Mouse (Mus musculus) thymus, adult 18-20 months (tissue): Measurements from ENCODE around the gene Naaladl1.
"Not testable (repeated sequence)": the region's sequence is repeated elsewhere in the genome, so short reads cannot be mapped to it uniquely, and the experiment has no call there.

Experiments used
- DNase-seq, 2 experiments: peaks; one replicate each; pipeline ENCODE4 v3.0.0; 2022; ENCODE audit warnings: mixed read lengths in 2 of 2

Naaladl1 gene

DNA sequence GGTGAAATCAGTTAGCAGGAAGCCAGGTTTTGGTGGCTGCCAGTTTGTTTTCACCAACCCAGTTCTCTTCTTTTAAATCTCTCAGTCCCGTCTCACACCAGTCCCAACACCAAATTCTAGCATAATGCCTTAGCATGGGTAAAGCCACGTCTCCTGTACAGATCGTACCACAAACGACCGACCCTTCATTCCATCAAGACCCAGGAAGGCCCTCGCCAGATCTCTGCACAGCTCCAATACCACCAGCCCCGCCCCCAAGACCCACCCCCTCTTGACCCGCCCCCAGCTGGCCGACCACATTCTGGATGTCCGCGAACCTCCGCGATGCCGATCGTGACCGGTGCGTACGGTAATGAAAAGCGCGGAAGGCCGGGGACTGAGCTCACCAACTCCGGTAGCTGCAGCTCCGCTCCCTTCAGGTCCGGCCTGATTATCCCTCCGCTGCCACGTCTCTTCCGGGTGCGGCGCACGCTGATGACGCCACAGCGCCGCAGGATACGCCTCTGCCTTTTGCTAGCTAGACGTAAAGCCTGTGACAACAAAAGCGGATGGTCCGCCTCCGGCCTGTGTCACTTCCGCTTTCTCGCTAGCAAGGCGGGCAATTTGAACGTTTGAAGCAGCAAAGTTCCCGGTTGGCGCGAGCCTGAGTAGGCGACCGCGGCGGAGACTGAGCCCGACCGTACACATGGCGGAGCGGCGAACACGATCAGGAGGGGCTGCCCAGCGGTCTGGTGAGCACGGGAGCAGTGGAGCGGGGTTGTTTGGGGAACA is 20.9 kb upstream of the Naaladl1 start, which contains the start of the genes Zfpl1 and Cdca5:
Gene Zfpl1, minus strand, starts transcription at position 479 of the 771 bp plus-strand sequence.
Gene Cdca5, plus strand, starts transcription at position 506 of the 771 bp plus-strand sequence.
- peak; percentile 93 to 95 for DNase-seq

DNA sequence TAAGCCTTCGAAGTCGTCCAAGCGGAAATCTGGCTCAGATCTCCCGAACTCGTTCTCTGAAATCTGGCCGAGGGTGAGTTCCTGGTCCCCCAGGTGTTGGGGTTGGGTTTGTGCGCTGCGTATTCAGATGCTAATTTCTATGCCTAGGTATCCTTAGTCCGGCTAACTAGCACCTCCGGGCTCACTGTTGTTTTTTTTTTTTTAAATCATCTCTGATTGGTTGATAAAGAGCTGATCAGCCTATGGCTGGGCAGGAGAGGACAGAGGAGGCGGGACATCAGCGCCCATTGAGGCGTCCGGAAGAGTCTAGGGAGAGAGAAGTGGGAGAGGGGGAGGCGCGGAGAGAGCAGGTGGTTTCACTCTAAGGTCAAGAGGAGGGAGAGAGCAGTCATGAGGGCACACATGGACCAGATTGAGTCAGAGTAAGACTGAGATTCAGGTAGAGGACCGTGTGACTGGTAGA is 20.1 kb upstream of the Naaladl1 start:
- peak in 1 of 2 experiments; percentile 60 for DNase-seq

DNA sequence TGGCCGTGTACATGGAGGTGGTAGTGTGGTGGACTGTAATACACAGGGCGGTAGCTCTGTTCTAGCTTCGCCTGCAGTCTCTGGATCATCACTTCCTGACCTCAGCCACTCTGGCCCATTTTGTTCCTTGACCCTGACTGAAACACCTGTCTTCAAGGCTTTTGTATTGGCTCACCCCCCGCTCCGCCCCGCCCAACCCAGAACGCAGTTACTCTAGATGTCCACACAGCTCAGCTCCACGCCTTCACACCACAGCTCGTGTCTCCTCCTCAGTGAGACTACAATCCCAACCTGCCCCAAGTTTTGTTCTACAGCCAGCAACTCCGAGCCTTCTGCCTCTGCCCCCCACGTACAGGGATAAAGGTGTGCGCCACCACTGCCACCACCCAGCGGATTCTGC is 16.7 kb upstream of the Naaladl1 start:
- DNase-seq: no peak

DNA sequence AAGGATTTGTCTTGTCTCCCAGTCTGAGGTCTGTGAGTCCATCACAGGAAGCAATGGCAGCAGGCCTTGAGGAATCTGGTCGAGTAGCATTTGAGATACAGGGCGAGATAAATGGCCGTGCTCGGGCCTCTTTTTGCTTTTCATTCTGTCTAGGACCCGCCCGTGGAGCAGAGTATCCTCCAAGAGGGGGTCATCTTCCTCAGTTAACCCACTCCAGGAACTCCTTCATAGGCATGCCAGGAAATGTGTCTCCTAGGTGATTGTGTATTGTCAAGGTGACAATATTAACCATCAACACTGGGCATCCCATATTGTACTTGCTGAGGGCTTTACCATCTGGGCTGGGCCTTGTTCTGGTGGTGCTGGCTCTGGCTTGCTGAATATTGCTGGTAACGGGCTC is 11.5 kb upstream of the Naaladl1 start, which contains the start of gene AC131692.1:
Gene AC131692.1, plus strand, starts transcription at position 301 of the 400 bp plus-strand sequence.
- DNase-seq: no peak

DNA sequence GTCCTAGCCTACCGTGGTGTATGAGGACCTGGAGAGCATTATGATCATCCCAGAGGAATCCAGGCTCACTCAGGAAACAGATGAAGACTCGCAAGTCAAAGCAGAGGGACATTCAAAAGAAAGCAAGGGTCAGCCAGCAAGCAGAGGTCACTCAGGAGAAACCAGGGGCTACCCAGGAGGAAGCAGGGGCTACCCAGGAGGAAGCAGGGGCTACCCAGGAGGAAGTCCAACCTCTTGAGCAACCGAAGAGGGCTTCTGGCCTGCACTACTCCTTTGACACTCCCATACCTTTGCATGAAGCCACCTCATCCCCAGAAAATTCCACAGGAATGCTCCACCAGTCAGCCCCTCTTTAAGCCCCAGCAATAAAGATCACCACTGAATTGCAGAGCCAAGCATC is 7.7 kb upstream of the Naaladl1 start:
- no peak for DNase-seq

DNA sequence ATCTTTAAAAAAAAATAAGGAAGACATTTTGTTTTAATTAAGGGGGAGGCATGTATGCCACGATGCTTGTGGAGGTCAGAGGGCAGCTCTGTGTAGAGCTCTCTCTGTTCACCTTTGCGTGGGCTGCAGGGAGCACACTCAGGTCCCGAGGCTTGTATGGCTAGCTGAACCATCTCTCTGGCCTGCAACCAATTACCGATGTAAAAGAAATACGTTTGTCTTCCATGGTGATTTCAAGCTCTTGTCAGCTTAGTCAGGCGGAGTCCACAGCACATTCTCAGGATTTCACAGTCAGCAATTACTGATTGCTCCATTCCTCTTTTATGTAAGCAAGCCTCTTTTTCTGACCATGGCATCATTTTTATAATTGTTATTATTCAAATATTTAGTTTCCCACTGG is 4.4 kb upstream of the Naaladl1 start:
- no peak for DNase-seq

DNA sequence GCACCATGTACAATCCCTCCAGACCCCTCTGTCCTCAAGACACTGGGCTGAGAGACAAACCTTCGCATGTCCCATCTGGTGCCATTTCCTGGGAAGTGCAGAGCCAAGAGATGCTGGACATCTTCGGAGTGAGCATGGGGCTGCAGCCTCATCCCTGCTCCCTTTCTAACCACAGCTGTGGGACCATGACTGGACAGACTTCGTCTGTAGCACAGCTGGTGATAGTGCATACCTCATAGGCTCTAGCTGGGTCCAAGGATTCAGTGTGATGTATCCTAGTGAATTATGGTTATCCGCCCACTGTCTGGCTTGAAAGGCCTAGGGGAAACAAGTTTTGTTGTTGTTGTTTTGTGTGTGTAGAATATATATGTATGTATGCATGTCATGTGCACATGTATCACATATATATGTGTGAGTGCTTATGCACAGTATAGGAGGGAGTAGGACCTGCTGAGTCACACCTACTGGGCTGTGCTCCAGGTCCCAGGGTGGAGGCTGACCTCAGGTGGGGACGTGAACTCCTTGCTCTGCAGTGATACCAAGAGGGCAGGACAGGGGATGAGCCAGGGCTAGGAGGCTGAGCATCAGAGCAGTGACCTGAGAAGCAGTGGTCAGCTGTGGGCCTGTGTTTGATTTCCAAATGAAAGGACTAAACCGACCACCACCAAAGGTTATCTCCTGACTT is 3.3 kb upstream of the Naaladl1 start:
- DNase-seq: no peak

DNA sequence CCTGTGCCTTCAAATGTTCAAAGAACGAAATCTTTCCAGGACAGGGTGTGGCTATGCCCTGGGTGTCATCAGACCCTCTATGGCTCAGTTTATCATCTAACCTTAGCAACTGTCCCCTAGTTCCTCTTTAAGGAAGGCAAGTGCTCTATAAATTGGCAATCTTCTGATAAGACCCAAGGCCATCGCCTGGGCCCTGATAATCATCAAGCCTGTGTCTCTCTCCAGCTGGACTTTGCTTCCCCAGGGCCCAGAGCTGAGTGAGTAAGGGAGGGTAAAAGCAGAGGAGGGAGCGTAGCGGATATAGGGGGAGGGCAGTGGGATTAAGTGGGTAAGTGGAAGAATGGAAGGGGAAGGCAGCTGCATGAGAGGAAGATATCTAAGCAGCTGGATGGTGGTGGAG is 1.1 kb upstream of the Naaladl1 start:
- DNase-seq: no peak

DNA sequence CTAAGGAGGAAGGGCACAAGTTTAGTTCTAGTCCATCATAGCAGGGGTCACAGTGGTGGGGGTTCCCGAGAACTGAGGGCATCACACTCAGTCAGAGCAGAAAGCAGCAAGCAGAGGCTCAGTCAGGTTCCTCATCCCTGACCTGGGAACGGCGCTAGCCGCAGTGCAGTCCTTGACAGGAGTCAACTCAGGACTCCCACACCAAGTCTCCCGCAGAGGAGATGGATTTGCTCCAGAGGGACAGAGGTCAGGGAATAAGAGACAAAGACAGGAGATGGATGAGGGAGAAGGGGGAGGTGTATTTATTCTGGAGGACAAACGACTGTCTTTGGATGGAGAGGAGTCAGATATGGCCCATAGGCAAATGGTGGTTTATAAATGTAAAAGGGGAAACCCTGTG is 7.5 kb downstream of the Naaladl1 start:
- DNase-seq: no peak

DNA sequence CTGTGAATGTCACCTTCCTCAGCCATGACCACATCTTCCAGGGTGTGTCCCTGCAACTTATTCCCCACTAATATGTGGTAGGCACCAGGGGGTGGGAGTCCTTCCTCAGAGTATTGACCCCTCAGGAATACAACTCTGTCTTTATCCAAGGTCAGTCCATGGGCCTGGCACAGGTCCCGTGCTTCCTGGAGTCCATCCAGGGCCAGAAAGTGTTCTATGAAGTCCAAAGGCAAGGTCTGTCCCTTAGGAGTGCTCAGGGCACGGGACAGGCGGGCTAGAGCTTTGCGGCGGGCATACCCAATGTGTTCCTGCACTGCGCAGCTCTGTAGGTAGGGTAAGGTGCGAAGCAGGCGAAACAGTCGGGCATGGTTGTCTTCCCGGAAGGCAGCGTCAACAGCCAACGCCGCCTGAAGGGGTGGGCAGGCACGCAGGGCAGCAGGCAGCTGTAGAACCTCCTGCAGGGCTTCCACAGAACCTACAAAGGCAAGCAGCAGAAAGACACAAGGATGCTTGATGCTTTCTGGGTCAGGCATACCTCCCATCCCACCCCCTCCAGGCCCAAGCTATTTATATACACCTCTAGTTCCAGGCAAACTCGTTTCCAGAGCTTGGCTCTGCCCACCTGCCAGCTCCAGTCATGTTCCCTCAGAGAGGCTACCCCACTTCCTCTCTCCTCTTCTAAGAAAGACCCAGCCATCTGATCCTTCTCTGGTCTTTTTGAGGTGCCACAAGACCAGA is 10.7 kb downstream of the Naaladl1 start:
- DNase-seq: no peak

DNA sequence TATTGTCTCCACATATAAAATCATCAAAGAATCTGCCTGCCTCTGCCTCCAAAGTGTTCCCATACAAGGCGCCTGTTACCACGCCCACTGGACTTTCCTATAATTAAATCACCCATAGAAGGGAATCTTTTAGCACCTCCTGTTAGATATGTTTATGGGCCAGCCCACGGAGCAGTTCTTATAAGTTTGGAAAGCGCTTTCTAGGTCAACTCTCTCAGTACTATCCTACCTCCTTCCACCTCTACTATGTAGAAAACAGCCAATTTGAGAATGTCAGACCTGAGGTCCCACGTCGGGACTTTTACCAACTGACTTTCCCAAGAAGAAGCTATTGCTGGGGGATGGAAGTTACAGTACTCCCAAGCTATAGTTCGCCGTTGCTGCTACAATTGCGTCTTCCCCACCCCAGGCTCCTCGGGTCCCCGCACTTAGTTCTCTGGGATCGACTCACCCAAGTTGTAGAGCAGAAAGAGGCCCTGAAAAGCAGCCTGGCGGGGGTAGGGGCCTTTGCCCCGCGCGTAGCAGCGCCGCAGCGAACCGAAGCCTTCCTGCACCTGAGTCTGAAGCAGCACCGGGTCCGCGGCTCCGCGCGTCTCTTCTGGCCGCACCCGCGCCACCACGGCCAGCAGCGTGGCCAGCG is 11.9 kb downstream of the Naaladl1 start:
- peak in 1 of 2 experiments; percentile 24 for DNase-seq

DNA sequence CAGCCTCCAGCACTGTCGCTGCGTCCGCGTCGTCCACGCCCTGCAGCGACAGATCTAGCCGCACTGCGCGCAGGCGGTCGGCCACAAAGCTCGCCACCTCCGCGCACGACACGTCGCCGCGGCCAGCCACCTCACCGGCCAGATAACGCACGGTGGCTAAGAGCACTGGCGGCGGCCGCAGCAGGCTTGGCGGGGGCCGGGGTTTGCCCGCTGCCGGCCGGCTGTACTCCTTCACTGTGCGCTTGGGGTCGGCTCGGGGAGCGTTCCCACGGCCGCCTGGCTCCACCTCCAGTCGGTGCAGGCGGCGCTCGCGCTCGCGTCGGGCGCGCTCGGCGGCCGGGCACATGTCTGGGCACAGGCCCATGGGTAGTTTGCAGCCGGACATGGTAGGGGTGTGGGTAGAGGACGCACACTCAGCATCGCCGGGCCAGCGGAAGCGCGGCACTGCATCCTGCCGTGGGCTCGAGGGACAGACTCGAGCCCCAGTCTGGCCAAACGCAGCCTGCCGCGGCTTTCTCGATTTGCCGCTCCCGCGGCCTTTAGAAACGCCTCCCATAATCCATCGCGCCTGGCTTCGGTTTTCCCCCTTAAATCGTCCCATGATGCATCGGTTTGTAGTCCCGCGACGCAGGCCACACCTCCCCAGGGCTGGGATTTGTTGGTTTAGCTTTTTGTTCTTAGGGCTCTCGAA is 12.5 kb downstream of the Naaladl1 start, which contains the start of gene Sac3d1:
Gene Sac3d1, minus strand, starts transcription at position 665 of the 691 bp plus-strand sequence.
- peak; percentile 81 to 86 for DNase-seq

DNA sequence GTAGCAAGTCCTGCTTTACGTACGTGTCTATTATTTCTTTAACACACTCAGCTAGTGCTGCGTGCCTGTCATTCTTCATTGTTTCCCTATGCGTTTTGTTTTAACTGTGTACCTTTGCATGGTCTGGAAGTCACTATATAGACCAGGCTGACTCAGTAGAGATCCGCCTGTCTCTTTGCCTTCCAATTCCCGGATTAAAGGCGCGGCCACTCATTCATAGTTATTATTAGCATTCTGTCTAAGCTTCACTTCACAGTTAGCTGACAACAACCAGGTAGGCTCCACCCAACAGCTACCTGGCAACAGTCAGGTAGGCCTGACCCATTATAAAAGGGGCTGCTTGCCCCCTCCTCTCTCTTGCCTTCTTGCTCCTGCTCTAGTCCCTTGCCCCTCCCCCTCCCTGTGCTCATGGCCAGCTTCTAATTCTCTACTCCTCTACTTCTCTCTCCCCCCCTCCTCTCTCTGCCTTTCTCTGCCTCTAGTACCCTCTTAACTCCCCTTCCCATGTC is 13.1 kb downstream of the Naaladl1 start:
- DNase-seq: no peak

DNA sequence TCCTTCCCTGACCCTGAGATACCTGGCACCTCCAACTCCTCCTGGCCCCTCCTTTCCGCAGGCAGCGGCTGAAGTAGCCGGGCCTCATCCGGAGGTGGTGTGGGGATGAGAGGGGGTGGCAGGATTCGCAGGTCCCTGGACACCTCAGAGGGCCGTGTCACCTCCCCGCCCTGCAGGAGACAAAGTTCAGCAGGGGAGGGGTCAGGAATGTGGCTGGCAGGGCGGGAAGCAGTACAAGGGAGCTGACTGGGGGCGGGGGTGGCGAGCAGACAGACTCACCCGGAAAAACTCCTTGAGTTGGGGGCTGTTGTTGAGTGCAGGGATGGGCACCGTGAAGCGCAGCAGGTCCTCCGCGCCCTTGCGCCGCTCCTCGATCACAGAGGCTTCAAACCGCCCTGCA is 16.2 kb downstream of the Naaladl1 start:
- DNase-seq: no peak

DNA sequence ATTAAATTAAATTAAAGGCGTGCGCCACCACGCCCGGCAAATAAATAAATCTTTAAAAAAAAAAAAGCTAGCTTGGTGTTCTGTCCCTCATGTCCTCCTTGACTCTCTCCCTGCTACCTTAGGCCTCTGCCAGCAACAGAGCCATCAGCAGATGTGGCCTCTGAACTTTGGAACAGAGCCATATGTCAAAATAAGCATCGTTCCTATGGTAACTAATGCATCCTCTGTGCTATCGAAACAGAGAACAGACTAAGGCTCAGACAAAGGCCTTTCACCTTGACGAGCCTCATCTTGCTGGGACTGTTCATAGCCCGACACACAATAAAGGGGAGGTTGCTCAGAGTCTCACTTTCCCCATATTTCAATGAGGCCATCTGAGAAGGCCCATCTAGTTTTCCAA is 17.7 kb downstream of the Naaladl1 start:
- DNase-seq: no peak

DNA sequence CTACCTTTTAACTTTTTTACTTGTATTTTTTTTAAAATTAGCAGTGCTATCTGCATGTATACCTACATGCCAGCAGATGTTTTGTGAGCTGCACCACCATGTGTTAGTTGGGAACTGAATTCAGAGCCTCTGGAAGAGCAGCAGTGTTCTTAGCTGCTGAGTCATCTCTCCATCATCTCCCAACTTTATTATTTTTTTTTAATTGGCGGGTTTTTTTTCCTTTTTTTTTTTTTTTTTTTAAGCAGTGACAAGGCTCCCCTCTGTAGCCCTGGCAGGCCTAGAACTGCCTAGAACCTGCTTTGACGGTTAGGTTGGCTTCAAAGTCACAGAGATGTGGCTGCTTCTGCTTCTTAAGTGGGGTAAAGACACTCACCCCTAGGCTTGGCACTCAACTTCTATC is 19.3 kb downstream of the Naaladl1 start:
- no peak for DNase-seq

DNA sequence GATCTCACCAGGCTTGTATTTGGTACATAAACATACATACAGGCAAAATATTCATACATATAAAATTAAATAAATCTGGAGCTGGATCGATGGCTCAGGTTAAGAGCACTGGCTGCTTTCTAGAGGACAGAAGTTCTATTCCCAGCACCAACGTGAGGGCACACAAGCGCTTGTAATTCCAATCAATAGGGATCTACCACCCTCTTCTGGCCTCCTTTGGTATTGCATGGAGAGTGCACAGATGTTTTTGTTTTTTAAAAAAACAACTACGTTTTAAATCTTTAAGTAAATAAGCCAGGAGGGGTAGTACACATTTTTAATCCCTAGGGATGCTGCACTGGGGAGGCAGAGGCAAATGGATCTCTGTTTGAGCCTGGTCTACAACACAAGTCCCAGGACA is 20.7 kb downstream of the Naaladl1 start:
- no peak for DNase-seq

DNA sequence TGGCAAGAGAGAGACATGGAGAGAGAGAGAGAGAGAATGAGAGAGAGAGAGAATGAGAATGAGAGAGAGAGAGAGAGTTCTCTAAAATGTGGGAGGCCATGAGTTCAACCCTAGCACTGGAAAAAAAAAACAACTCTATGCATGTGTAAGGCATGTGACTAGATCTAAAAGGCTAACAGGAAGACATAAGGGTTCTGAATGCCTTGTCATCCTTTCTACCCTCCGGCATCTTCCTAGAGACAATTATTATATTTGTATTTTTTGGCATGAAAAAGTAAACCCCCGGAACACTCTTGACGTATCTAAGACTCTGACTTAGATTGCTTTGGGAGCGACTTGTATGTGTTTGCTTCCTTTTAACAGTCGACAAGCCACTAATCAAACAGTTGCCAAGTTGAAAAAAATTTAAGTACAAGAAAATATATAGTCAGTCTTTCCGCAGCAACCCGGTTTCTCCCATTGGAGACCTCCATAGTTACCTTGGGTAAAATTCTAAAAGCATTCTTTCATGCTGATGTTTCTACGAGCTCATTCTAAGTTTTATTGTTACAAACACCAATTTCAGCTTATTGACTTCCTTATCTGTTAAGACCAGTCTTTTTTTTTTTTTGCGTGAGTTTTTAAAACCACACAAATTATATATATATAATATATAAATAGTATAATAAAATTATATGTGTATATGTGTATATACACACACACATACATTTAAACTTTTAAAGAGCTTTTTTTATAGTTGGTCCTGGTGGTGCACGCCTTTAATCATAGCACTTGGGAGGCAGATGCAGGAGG is 21.4 kb downstream of the Naaladl1 start:
- DNase-seq: no peak

DNA sequence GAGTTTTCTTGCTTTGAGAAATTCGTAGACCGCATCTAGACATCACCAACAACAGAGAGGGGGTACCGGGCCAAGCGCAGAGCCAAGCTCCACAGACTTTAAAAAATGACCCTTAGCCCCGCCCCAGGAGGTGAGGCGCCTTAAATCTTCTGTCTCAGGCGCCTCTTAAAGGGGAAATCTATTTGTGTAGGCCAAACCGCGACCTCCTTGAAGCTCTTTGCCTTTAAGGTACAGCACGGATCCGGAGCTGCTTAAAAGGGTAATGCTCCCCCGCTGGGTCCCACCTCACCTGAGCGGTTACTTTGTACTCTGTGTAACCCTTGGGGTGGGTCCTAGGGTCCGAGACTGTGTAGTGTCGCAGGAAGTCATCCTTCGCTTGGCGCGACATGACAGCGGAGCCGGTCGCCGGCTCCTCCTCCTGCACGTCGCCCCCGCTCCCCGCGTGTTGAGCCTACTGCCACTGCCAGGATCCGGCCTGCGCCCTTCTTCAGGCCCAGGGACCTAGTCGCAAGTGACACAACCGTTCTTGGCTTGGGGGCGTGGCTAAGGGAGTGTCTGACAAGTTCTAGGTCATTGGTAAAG is 22.3 kb downstream of the Naaladl1 start, which contains the start of gene Snx15:
Gene Snx15, minus strand, starts transcription at position 545 of the 582 bp plus-strand sequence.
- DNase-seq: peak; percentile 94 to 97

DNA sequence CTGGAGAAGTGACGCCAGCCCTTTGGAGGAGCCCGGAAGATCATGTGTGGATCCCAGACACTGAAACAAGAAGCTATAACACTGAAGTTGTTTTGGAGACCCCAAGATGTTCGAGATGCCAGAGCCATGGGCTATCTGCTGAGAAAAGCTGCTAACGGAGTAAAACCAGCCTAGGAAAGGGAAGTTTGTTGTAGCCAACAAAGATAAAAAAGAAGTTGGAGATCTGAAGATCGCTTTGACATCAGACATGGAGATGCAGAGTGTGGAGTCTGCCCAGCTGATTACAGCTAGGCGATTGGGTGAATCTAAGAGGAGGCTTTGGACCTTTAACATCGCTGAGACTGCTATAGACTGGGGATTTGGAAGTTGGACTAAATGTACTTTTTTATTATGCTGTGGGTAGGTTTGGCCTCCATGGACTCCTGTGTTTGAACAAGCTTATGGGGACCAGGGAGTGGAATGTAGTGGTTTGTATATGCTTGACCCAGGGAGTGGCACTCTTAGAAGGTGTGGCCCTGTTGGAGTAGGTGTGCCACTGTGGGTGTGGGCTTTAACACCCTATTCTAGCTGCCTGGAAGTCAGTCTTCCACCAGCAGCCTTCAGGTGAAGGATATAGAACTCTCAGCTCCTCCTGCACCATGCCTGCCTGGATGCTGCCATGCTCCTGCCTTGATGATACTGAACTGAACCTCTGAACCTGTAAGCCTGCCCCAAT is 25.0 kb downstream of the Naaladl1 start:
- not testable (repeated sequence) for DNase-seq
